Mouse (Mus musculus): ENCODE data around the gene Tppp. TPM values are rescaled to one million over a fixed set of nuclear protein-coding genes. Genes with fewer than 3 reads are reported as not detected.
"Not testable (repeated sequence)": the region's sequence is repeated elsewhere in the genome, so short reads cannot be mapped to it uniquely, and the experiment has no call there.

Gene Tppp
- total RNA-seq (2021) = 10 to 100 TPM in 1 of 2 experiments, 1 to 10 TPM in 1; 9.3 to 15.7 TPM
- 2.9 and 4.9 TPM in 2 replicates for polyA plus RNA-seq (2012; rRNA removed)
- long read RNA-seq, full-length matches to known transcripts = 4 of 7 reads
- long read RNA-seq, partial matches to known transcripts = 0 of 7 reads
- long read RNA-seq, other reads (novel, unspliced or antisense) = 3 of 7 reads

DNA sequence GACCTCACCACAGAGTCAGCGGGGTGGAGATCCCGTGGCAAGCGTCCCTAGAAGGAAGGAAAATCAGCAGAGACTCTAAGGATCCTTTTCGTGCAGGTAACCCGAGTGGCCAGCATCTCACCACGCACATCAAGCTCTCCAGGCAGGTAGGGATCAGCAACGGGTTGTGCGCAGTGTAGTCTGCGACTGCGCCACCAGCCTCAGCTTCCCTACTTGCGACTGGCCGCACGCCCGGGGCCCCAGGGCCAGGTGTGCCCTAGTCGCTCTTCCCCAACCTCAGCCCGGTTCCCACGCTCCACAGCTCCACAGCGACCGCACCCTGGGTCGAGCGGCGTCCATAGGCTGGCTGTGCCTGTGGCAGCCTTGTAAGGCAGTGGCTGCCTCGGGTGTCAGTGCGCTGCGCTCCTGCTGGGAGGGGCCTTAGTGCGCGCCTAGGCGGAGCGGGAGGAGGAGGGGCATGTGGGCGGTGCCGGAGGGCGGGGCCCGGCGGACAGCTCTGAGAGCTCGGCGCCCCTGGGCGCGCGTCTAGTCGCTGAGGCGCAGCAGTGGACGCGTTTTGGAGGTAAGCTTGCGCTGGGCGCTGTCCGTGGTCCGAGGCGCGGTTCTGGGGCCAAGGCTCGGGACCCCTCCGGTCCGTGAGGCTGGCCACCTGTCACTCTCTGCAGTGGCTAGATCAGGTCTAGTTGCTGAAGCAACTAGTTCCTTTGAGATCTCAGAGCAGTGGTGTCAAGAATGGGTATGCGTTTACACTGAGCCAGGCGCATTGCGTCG, at the start of gene Tppp:
Tppp (plus strand) TSS at position 460 of the 771 bp plus-strand sequence.
- DNase-seq = peak; percentile 98

DNA sequence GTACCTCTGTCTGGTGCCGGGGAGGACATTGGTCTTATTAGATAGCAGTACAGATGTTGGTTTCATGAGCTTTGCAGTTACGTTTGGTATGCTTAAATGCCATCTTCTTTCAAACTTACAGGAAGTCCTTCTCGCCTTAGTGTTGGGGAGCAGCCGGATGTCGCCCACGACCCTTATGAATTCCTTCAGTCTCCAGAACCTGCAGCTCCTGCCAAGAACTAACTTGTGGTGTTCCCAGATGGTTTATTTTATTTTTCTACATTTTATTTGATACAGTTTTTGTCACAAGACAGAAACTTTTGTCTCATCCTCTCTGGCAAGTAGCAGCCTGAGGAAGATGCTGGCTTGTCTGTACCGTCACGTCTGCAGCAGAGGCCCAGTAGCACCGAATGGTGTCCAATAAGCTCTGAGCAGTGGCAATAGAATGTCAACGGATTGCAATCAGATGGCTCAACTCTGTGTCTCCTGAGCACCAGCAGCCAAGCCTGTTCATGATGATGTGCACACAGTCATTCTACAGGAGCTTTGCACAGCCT, 49.0 kb upstream of the Tppp start:
- no peak for DNase-seq

DNA sequence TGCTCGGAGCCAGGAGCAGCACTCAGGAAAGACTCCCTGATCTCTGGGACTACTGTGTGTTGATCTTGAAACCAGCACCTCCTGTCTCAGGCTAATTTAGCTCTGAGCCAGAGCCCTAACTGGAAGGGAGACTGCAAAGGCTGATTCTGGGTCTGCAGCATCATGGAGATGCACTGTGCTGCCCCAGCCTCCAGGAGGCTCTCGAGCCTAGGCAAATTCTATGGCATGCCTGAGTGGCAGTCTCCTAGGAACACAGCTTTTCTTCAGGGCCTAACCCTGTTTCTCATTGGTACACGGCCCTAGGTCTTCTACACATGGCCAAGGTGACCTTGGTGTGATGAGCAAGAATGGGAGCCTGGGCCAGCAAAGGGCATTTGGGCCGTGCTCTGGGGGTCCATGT, 48.0 kb upstream of the Tppp start:
- no peak for DNase-seq

DNA sequence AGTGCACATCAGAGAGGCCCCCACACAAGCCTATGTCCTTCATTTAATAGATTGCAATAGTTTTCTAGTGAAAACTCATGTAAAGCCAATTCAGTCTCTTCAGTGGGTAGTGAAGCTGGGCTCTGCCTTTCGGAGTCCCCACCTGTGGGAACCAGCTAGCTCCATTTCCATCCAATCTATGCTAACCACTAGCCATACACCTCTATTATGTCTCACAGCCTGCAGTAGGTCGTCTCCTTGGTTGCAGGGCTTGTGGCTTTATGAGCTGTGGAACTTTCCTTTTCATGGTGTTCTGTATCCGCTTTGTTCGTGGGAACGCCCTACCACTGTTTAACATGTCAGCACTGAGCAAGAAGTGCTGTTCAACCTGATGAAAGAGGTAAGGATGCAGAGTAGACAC, 45.7 kb upstream of the Tppp start, which contains the start of gene Zdhhc11:
Zdhhc11 (plus strand) TSS at position 301 of the 400 bp plus-strand sequence.
- DNase-seq = no peak

DNA sequence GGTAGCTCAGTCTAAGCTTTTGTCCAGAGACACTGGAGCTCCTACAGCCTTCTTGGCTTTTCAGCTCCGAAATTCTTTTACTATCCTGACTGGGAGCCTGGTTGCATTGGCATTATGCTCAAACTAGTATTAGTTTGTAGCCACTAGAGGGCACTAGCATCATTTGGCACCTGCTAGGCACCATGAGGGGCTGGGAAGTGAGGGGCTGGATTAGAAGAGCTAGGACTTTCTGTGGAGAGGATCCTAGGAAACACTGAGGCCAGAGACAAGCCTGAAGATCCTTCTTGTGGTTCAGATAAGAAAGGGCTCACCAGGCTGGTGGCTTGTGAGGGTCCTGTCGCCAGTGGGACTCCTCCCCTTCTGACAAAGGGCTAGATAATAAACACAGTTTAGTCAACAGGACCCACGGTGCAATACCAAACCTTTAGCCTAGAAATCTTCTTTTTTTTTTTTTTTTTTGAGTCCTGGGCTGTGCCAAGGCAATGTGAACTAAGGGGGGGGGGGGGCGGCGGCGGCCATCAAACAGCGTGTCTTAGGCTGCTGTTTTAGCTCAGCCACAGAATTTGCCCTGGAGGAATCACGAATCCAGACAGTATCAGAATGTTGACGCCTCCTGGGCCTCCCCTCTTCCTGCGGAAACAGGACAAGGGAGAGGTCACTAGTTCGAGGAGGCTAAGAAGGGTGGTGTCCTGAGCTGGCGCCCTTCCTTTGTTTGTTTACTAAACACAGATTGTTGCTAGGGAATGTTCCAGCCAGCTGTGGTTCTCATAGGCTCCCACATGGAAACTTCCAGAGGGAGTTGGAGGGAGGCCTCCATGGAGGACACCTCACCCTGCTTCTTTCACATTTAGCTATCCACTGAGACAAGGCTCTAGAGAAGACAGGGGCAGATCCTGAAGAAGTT, 38.4 kb upstream of the Tppp start:
- peak; percentile 80 for DNase-seq

DNA sequence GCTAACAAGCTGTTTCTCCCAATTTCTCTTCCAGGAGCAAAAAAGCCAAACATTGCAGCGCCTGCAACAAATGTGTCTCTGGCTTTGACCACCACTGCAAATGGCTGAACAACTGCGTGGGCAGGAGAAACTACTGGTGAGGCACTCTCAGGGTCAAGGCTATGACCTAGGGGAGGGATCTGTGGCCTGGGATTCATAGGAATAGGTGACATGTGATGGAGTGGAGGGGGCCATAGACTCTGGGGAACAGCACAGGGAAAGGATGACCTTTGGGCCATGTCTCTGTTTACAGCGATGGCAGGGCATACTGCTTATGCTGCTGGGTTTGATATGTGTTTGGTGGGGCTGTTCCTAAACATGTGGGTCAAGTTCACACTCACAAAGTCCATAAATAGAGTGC, 34.7 kb upstream of the Tppp start:
- DNase-seq = no peak

DNA sequence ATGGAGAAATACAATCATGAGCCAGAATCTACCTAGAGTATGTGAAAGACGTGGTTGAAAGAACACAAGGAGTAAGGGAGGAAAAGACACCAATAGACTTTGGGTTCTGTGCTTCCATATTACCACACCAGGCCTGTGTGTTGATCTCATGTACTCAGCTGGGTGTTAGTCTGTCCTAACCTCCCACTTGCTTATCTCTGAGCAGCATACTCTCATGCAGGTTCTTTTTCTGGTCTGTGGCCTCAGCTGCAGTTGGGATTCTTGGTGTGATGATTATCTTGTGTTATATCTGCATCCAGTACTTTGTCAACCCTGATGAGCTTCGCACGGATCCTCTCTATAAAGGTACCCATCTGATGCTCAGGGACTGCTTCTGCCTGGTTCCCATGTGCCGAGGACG, 32.3 kb upstream of the Tppp start:
- DNase-seq = no peak

DNA sequence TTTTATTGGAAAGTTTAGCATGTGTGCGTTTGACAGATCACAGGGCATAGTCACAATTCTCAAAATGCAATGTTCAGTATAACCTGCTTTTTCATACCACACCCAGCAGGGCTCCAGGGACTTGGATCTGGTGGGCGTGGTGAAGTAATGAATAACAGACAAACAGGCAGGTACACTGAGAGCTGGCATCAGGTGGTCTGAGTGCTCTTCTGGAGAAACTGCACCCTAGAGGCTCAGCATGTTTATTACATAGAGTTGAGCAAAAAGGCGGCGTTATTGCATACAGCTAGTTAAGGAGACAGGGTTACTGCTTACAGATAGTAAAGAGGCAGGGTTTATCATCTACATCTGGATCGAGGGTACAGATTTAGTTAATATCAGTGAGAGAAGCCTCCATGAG, 18.9 kb upstream of the Tppp start:
- DNase-seq = no peak

DNA sequence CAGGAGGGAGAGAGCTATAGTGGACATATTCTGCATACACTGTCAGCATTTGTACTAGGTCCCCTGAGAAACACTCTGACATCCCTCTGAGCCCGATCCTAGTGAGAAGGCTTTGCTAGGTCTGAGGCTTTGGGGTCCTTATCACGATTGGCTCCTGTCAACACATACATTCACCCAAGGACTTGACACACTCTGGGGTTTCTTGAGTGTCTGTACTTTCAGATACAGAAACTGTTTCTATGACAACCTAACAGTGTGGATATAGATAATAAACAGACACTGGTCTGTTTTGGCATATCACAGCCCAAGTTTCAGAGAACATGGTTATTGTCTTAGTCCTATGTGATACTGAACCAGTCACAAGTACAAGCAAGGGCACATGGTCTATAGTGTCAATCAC, 18.4 kb upstream of the Tppp start:
- DNase-seq = no peak

DNA sequence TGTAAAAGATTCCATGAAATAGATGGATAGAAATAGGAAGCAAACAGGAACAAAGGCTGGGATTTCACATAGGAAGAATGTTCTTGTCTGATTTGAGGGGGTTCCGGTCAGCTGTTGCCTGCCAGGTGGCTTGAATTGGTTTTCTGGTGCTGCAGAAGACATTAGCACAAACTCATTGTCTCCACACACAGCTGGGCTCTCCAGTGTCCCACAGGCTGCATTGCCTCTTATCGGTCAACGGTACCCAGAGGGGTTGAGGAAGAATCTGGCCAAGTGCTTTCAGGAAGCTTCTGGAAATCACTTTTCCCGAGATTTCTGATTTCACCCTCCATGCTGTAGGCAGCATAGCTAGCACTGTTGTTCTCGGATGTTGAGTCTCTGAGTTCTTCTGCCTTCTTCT, 17.9 kb upstream of the Tppp start:
- DNase-seq = no peak

DNA sequence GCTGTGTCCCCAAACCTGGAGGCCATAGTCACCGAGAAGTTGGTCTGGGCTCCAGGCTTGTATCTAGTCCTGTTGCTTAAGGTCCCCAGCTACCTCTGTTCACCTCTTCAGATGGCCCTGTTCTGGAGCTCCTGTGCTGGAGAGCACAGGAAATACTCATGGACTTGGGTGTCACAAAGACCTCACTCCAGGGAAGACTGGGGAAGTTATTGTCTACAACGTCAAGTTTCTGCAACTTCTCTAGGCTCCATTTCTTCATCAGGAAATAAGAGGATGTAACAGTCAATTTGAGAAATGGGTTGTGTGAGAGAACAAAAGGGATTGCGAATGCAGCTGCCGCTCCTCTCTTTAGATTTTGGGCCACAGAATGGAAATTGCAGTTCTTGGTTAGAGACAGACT, 12.8 kb upstream of the Tppp start:
- no peak for DNase-seq

DNA sequence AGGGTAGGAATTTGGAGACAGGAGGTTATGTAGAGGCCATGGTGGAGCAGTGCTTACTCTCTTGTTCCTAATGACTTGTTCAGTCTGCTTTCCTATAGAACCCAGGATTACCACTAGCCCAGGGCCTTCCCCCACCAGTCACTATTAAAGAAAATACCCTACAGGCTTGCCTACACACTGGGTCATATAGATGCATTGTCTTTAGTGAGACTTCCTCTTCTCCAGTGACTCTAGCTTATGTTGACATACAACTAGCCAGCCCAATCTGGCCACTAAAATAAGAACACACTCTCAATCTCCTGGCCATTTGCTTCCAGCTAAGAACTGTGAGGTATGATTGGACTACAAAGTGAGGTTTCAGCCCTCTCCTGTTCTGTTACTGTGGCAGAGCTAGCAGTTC, 8.7 kb upstream of the Tppp start:
- no peak for DNase-seq

DNA sequence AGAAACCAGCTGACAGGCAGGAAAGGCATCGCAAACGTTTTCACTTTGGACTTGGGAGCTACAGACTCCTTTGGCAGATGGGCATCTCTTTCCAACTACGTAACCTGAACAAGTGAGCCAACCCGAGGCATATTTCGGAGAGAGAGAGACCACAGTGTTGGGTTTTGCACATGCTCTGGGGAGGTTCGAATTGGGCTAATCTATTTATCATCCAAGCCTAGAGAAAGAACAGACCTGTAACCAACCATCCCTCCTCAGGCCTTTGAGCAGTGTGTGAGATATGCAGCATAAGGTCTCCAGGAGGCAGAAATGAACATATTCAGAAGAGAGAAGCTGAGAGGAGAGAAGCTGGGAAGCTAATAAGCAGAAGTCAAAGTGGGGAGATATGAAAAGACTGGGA, 8.2 kb upstream of the Tppp start:
- DNase-seq = no peak

DNA sequence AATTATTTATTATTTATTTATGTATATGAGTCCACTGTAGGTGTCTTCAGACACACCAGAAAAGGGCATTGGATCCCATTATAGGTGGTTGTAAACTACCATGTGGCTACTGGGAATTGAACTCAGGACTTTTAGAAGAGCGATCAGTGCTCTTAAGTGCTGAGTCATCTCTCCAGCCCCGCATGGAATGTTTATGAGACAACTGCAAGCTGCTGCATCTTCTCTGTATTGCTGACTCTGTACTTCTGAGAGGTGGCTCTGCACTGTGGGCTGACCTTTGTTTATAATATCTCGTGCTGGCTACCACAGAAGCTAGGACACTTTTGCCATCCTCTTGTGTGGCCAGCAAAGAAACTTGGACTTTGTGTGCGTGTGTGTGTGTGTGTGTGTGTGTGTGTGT, 7.7 kb upstream of the Tppp start:
- DNase-seq = no peak

DNA sequence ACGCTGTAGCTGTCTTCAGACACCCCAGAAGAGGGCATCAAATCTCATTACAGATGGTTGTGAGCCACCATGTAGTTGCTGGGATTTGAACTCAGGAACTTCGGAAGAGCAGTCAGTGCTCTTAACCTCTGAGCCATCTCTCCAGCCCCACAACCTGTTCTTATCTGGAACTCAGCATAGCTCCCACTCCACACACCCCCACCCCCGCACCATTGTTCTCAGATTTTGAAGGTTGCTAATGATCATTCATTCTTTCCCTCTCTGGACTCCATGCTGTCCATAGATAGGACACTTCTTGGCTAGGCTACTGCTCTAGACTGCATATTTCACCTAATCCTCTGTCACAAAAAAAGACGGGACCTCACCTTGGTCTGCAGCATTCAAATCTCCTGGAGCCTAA, 2.3 kb upstream of the Tppp start:
- DNase-seq = not testable (repeated sequence)

DNA sequence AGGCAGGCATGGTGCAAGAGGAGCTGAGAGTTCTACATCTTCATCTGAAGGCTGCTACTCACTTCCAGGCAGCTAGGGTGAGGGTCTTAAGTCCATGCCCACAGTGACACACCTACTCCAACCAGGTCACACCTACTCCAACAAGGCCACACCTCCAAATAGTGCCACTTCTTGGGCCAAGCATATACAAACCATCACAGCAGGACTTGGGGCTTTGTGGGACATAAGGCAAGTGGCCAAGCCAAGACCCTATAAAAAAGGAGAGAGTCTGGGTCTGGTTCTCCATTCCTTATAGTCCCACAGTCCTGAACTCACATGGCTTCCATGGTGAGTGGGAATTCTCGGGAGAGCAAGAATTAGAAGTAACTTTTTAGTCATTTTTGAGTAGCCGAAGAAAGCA, 991 bp upstream of the Tppp start:
- DNase-seq = not testable (repeated sequence)

DNA sequence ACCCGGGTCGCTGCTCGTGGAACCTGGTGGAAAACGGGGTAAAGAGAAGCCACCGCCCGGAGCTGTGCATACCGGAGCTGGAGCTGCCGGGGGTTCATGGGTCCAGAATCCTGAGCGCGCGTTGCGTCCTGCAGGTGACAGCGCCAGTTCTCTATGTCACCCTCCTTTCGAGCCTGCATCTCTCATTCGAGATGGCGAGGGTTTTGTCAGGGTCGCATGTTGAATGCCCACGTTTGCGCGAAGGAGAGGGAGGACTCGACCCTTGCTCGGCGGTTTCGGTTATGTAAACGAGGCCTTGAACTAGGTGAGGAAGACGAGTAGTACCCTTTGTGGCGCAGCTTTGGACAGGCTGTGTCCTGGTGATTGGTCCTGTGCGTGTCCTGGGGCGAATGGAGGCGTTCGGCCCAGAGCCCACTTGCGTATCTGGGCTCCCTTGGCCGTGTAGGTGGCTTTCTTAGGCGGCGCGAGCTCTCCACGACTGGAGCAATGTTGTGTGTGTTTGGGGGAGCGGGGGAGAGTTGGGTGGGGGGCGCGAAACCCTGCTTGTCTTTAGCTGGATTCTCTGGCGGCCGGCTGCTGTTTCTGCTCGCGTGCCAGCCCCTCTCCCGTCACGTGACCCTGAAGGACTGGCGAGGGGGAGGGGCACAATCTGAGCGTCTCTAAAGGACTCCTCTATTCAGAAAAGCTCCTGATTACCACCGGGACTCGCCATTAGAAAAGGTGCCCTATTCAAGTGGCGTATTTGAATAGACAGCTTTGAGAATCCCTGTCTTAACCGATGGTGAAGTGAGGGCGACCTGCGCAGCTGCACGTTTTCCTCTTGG, 796 bp downstream of the Tppp start:
- DNase-seq = peak; percentile 81

DNA sequence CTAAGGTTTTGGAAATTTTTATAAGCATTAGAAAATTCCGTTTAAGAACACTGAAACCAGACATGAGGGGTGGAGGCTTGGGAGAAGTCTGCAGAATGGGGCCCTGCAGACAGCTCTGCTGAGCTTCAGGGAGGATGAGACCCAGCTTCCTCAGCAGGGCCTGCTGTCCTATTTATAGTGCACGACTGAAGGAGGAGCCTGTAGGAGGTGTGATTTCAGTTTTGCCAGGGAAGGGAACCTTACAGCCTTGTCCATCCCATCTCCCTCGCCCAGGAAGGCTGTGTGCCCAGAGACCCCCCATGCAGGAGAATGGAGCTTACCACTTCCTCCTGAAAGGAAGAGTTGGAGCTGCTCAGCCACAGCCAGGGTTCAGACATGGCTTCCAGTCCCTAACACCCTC, 1.5 kb downstream of the Tppp start:
- no peak for DNase-seq

DNA sequence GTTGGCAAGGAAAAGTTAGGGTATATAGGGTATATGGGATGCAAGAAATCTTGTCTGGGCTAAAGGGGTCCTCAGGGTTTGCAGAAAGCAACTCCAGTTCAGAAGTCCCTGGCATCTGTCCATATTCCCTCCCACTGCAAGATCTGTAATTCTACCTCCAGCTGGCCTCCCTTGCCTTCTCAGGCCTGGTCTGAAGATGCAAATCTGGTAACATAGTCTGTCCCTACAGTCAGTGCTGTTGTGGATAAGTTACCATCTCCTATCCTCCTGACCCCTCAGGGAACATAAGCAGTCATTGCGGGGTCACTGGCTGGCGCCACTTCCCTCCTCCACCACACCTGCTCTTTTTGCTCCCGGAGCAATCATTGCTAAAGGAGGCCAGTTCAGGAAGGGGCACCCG, 6.7 kb downstream of the Tppp start:
- no peak for DNase-seq

DNA sequence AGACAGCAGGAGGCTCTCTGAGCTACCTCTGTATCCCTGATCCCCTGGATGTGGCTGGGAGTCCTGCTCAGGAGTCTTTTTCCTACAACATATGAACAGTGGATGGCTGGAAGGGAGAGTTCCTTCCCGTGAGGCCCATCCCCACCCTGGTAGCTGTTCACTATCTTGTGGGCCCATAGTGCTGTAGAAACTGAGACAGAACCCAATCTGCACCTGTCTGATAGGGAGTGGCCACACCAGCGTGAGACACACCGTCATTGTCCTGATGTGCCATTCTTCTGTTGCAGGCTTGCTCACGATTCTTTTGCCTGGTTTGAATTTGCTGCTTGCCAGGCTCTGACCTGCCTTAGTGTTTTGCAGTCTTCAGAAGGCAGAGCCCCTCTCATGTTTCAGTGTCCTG, 8.2 kb downstream of the Tppp start:
- DNase-seq = no peak

DNA sequence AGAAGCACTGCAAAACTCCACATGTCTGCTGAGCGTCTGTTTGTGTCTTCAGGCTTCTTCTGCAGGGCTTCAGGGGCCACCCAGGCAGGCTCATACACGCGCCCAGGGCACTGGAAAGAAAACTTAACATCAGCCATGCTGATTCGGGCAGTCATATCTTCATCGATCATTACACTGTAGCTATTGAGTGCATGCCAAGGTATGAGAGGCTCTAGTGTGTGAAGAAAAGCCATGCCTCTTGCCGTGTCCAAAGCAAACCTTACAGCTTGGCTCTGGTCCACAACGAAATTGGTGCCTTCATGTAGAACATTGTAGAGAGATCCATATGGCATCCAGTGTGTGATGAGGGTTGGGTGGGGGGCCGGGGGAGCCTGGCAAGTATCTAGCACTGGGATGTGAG, 9.8 kb downstream of the Tppp start:
- DNase-seq = not testable (repeated sequence)

All from adrenal gland, adult 2 months (tissue).